Mouse (Mus musculus) lung, postnatal 25 days (tissue): ENCODE data around the gene Tyk2.
A peak's percentile ranks its signal among the peaks of the same experiment; 100 is the strongest.

ENCODE experiments used
- DNase-seq: peaks from one replicate; pipeline ENCODE4 v3.0.0; 2022; ENCODE audit warnings: low spot score

The Tyk2 gene

DNA sequence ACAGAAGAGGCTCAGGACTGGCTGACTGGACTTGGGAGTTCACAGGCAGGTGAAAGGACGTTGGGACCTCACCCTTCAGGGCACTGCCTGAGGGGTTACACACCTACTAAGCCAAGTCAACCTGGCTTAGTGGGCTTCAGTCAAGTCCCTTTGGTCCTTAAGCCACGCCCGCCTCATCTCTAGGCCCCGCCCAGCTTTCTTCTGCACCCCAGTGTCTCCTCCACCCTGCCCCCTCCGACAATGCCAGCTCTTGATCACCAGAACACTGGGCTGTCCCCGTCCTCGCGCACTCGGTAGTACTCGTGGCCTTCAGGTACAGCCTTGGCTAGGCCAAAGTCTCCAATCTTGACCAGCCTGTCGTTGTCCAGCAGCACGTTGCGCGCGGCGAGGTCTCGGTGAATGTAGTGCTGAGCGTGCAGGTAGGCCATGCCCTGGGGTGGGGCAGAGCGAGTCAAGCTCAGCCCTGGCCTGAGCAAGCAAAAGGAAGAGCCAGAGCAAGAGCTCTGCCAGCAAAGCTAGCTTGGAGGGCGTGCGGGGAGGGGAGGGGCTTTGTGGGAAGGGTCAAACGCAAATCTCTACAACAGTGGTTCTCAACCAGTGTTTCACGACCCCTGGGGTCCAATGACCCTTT, 23.3 kb downstream of the Tyk2 start:
- no peak for DNase-seq

- no peak for DNase-seq
Observed at GRCm38 (mm10) chr9:21105760-21106564, 25.1 kb downstream of the Tyk2 start.

- no peak for DNase-seq
Observed at GRCm38 (mm10) chr9:21104814-21105213, 26.2 kb downstream of the Tyk2 start.

DNA sequence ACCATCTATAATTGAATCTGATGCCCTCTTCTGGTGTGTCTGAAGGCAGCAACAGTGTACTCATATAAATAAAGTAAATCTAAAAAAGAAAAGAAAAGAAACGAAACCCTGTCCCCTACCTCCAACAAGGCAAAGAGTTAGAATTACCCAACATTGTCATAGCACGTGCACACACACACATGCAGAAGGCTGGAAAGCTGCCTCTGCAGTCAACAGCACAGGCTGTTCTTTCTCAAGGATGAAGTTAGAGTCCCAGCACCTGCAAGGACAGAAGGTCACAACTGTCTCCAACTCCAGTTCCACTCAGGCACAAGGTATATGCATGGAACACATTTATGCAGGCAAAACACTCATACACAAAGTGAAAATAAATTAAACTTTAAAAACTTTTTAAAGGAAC, 29.0 kb downstream of the Tyk2 start:
- no peak for DNase-seq

DNA sequence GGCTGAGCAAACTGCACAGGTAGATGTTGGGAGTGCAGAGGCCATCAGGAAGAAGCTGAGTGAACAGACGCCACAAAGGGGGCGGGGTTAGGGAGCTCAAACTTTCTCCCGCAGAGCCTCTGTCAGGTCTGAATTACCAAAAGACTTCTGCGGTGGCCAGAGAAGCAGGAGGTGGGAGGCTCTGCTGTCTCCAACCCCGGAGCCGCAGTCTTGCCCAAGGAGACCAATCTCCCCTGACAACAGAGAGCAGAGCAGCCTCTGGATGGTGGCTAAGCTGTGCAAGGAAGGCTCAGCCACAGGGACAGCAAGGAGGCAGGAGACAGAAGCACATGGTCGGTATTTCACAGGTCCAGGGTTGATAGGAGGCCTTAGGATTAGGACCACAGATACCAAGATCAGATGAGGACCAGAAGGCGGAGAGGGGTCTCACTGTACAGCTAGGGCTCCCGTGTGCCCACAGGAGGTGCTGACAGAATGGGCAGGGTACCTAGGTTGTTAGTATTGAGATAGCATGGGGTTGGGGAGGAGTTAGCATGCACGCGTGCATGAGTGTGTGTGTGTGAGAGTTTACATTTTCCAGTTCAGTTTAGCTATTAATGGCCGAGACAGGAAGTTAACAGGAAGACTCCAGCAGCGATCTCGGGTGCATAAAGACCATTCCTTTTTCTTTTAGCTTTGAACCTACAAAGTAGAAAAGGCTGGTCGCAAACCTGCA, 30.4 kb downstream of the Tyk2 start:
- no peak for DNase-seq

DNA sequence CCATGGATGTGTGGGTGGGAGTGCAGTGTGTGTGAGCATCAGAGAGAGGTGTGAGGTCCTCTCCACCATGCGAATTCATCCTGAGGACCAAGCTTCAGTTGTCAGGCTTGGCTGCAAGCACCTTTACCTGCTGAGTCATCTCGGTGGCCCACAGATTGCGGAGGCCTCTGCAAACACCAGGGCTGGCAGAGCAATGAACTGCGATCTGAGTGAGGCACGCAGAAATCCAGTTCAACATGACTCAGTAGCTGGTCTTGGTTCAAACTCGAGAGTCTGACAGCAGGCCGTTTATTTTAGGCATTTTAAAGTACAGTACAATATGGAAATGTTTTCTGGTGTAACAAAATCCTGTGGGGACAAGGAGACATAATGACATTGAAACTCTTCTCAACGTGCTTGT, 33.2 kb downstream of the Tyk2 start:
- no peak for DNase-seq

DNA sequence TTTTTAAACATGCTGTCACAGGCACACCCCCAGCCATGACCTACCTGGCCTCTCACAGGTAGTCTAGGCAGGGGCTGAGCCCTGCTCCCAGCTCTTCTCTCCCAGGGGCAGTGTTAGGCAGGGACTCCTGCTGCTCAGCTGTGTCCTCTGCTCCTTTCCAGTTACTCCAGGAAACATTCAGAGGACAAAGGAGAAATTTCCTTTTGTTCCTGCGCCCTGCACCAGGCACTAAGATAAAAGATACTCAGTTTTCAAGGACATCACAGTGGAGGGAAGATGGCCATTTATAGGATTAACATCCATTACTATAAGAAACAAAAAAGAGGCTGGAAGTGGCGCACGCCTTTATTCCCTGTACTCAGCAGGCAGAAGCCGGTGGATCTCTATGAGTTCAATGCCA, 35.1 kb downstream of the Tyk2 start:
- DNase-seq = no peak

- DNase-seq = no peak
Observed at GRCm38 (mm10) chr9:21093423-21093822, 37.6 kb downstream of the Tyk2 start.

GRCm38 (mm10) chr9:21091707-21092320, 39.2 kb downstream of the Tyk2 start, which contains the start of the genes Gm38431 and Raver1:
Gm38431 (minus strand) TSS chr9:21091997.
Raver1 (minus strand) TSS chr9:21092008.
- peak; percentile 99 for DNase-seq

DNA sequence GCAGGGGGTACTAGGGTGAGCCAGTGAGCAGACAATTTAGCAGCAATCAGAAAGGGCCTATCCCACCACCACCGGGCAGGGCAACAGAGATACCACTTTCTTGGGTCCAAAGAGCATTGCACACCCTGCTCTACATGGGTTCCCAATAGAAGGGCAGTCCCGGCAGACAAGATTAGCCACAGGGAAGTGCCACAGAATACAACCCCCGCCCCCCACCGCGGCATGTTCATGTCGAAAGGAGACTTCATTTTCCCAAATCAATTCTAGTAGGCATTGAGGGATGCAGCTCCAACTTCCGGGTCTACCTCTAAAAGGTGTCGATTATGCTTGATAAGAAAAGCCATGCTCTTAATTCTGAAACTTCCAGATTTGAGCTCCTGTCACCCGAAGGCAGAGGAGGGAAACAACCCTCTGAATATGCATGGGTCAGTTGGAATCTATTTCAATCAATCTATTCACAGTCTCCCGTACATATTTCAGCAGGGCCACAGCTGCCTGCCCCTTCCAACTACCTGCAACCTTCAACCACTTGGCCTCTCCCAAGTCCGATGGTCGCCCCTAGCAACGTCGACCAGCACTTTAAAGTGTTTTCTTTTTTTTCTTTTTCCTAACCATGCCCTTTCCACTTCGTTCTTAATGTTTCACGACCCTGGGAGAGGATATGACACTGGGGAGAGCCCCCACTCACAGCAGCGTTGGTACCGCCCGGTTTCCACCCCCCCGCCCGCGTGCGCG, 39.9 kb downstream of the Tyk2 start:
- no peak for DNase-seq

DNA sequence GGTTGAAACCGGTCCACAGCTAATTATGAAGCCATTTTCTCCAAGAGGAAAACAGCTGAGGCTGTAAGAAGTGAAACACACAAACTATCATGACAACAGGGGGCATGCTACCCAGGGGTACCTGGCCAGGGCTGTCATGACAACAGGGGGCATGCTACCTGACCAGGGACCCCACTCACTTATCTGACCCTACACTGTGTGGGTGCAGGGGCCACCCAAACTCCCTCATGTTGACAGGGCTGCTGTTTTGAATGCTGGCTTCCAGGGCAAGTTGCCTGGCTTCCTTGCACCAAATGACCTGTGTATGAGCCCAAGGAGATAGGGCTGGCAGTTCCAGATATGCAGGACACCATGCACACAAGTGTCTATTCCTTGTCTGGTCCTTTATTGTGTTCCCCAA, 40.5 kb downstream of the Tyk2 start:
- no peak for DNase-seq

DNA sequence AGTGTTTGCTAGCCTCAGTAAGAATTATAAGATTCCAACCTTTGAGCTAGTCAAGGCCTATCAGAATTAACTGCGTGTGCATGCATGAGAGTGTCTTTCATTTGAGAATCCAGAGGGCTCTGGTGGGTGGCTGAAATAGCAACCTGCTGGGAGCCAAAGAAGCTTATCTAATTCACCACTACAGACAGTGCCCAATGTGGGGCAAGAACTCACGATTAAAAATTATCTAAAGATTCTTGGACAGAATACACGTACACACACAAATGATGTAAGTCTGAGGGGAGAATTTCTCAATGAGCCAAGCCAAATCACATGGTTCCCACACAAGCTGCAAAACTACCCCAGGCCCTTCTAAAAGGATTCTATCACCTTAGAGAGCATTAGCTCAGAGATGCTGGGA, 47.7 kb downstream of the Tyk2 start:
- DNase-seq = no peak

DNA sequence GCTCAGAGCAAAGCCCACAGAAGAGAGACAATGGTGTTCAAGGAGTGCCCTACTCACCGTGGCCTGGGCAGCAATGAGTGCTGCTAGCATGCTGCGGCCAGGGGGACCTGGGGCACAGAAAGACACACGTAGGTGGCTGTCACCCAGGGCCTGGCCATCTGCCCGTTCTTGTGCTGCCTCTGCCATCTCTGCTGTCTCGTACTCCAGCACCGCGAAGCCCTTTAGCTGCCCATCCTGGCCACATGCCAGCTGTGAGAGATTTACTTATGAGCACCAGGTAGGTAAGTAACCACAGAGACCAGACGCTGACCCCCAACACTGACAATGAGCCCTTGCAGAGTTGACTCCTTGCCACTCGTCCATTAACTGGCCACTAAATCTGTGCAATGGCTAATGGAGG, 49.9 kb downstream of the Tyk2 start:
- DNase-seq = no peak

- DNase-seq = no peak
Observed at GRCm38 (mm10) chr9:21075625-21076024, 55.4 kb downstream of the Tyk2 start.

DNA sequence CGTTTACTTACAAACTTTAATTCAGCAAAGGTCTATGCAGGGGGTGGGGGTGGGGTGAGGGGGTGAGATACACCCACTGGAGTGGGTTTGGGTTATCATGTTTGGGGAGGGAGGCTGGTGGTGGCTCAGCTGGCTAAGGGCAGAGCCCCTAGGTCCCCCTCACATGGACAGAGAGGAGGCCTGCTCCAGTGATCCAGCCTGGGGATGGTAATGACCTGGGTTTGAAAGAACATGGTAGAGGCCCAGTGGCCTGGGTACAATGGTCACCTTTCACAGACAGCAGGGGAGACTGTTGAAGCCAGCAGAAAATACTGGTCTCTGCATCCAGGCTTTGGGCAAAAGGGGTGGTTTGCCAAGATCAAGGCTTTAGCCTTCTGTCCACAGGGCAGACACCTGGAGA, 56.9 kb downstream of the Tyk2 start:
- no peak for DNase-seq

- DNase-seq = peak; percentile 92
Observed at GRCm38 (mm10) chr9:21073044-21073840, 57.8 kb downstream of the Tyk2 start, which contains the start of the genes Gm49373 and Fdx1l. Gm49373 (minus strand) TSS chr9:21073096. Fdx1l (minus strand) TSS chr9:21073614.

GRCm38 (mm10) chr9:21072641-21073040, 58.4 kb downstream of the Tyk2 start:
- no peak for DNase-seq

- no peak for DNase-seq
Observed at GRCm38 (mm10) chr9:21067006-21067684, 63.9 kb downstream of the Tyk2 start, which contains the start of gene Zglp1. Zglp1 (minus strand) TSS chr9:21067093.

GRCm38 (mm10) chr9:21062928-21063327, 68.1 kb downstream of the Tyk2 start:
- DNase-seq = no peak
